Mouse (Mus musculus): ENCODE measurements around the gene Bpnt1. TPM values are rescaled to one million over a fixed set of nuclear protein-coding genes. Genes with fewer than 3 reads are reported as not detected.
A peak's percentile ranks its signal among the peaks of the same experiment; 100 is the strongest.

Bpnt1 gene
- total RNA-seq, 4 experiments from 2014 or later = 85.5 to 138 (median 102) TPM

DNA sequence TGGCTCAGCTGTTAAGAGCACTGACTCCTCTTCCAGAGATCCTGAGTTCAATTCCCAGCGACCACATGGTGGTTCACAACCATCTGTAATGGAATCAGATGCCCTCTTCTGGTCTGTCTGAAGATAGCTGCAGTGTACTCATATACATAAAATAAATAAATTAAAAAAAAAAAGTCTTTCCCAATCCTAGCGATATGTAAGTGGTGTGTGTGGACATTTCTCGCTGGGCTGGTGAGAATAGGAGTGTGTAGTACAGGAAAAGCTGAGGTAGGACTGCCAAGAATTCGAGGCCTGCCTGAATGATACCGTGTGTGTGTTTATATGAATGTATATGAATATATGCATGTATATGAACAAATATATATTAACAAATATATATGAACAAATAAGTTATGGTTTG is 585 bp upstream of the Bpnt1 start:
- no peak for DNase-seq

GRCm38 (mm10) chr1:185333651-185334050 is 1.7 kb downstream of the Bpnt1 start:
- DNase-seq = no peak

DNA sequence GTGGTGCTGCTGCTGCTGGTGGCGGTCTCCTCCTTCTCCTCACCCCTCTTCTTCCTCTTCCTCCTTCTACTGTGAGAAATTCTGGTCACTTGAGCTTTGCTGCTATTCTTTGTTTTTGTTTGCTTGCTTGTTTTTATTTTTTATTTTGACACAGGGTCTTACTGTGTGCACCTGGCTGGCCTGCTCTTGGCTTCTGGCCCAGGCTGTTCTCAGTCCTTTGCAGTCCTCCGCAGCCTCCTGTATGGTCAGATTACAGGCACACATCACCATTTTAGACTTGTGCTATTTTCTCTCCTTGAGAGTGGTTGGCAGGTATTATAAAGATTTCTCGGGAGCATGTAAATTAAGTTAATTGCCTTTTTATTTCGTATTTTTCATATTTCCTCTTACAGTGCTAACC is 2.2 kb downstream of the Bpnt1 start:
- DNase-seq = no peak

GRCm38 (mm10) chr1:185335231-185335765 is 3.3 kb downstream of the Bpnt1 start:
- DNase-seq = no peak

GRCm38 (mm10) chr1:185336535-185336934 is 4.6 kb downstream of the Bpnt1 start:
- no peak for DNase-seq

DNA sequence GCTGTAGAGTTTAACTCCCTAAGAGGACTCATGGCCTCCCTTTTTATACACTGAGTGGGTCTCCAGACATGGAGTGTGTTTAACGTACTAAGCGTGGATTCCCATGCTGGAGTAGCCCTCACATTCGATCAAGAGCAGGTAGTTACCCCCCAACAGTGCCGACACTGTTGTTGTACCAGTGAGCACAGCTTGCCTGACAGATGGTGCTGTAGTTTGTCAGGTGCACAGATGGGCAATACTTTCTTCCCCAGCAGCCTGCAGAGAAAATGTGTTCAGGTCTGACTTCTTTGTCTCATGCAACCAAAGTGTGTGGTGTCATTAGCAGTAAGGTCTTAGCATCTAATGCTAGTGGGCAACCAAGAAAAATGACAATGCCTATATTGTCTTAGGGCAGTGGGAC is 10.5 kb downstream of the Bpnt1 start:
- DNase-seq = no peak

DNA sequence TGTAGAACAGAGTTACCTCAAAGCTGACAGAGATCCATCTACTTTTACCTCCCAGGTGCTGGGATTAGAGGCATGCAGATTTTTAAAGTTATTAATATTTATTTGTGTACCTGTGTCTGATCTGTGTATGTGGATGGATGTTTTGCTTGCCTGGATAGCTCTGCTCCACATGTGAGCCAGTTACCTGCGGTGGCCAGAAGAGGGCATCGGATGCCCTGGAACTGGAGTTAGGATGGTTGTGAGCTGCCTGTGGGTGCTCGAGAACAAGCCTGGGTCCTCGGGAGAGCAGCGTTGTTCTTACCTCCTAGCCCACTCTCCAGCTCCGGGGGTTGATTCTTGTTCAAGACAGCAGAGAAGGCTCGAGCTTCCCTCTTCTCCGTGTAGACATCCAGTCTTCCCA is 11.5 kb downstream of the Bpnt1 start:
- DNase-seq = no peak

GRCm38 (mm10) chr1:185346188-185346587 is 14.2 kb downstream of the Bpnt1 start:
- DNase-seq = no peak

- no peak for DNase-seq
Observed at GRCm38 (mm10) chr1:185349741-185350140, 17.8 kb downstream of the Bpnt1 start.

DNA sequence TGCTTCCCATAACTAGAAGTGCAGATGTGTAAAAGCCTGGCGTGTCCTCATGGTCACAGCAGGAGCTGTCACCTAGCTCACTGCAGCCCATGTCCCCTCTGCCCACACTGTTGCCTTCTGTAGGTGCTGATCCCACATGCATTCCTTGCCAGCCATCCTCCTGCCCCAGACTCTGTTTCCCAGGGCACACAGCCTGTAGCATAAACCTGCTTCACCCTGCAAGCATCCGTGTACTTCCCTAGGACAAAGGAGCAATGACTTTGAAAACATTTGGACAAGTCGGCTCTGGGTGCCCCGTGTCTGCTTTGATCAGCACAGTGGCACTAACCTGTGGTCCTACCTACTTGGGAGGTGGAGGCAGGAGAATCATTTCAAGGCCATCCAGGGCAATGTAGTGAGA is 18.7 kb downstream of the Bpnt1 start:
- no peak for DNase-seq

- no peak for DNase-seq
Observed at GRCm38 (mm10) chr1:185352151-185352550, 20.2 kb downstream of the Bpnt1 start.

DNA sequence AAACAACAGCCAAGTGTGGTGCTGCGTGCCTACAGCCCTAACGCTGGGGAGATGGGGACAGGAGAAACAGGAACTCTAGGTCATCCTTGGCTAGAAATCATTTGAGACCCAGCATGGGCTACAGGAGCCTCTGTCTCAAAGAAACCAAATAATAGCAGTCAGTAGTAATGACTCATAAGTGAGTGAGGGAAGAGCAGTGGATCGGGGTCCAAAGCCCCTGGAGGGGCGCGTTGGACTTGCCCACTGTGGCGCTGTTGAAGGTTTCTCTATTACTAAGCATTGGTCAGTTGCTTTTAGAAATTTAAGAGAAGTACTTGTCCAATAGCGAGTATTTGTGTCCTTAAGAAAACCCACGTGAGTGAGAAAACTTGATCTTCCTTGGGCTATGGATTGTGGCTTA is 21.4 kb downstream of the Bpnt1 start:
- no peak for DNase-seq

DNA sequence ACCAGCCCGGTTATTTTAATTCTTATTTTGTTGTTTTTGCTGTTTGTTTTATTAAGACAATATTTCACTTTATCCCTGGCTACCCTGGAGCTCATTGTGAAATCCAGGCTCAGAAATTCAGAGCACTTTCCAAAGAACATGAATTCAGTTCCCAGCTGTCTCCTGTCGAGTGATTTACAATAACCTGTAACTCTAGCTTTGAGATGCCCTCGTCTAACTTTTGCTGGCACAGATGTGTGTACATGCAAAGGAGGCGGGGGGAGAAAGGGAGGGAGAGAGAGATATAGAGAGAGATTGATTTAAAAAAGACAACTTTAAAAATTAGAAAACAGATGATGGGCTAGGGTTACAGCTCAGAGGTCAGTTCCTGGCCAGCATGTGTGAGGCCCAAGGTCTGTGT is 22.8 kb downstream of the Bpnt1 start:
- no peak for DNase-seq

DNA sequence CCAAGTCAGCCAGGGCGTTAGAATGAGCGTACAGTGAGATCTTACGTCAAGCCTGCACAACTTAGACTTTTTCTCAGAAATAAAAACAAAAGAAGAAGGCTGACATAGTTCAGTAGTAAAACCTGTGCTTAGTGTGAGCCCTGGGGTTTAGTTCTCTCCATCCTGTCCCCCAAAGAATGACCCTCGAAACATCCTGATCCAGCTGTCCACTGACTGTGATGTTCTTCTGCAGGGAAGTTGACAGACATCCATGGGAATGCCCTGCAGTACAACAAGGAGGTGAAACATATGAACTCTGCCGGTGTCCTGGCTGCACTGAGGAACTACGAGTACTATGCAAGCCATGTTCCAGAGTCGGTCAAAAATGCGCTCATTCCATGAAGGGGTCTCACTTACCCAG is 24.3 kb downstream of the Bpnt1 start:
- DNase-seq = no peak

DNA sequence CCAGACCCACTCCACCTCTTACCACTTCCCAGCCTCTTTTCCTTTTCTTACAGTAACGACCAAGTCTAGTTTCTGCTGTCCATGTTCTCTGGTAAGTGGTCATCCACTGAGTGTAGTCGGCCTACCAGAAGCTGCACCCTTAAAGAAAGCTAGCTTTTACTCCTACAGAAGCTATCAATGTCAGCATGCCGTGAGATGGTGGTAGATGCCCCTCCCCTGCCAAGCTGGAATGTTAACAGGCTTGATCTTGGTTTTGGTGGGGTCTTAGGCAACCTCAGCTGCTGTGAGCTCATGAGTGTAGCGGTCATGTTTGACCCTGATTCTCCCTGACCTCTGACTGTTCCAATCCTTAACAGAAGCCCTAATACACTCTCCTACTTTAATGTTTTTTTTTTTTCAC is 26.3 kb downstream of the Bpnt1 start:
- no peak for DNase-seq

GRCm38 (mm10) chr1:185362677-185363520 is 30.9 kb downstream of the Bpnt1 start, which contains the start of gene Eprs:
Gene Eprs, plus strand, starts transcription at chr1:185363044.
- peak; percentile 98 for DNase-seq

DNA sequence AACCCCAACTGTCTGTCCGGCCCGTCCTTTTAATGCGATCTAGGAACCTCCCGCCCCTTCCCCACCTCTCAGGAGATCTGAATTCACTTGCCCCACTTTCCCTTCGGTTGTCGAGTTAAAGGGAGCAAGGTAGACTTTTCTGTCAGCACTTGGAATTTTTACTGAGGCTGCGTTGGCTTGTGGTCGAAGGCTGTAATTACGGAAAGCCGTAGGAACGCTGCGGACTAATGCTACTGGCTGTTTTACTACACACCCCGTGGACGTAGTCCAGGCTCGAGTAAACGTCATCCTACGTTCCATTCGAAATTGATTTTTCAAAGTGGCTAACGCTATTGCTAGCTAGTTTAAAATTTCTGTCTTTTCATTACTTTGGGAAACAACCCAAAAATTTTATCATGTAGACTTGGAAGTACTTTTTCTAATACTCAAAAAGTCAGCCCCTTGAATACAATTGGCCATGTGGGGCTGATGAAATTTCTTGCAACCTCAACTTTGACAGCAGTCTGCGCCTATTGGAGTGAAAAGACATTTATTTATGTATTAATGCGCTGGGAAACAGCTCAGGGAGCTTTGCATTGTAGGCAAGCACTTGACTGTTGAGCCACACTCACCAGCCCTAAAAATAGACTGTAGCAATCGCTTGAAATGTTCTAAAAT is 31.7 kb downstream of the Bpnt1 start:
- peak; percentile 37 for DNase-seq

GRCm38 (mm10) chr1:185364183-185364540 is 32.2 kb downstream of the Bpnt1 start:
- no peak for DNase-seq

- no peak for DNase-seq
Observed at GRCm38 (mm10) chr1:185367383-185367782, 35.4 kb downstream of the Bpnt1 start.

DNA sequence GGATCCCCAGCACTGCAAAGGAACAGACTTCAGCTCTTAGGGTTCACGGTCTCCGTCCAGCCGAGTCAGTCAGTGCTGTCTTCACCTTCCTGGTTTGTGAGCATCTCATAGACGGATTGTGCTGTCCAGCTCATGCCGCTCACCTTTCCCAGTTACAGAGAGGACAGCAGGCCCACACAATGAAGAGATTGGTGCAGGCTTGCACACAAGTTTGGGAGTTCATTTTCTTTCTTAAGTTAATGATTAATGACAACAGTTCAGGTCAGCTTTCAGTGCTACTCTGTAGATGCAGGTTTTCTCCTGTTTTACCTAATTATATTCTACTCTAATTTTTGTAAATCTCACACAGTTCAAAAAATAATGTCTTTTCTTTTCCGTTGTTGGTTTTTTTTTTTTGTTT is 38.0 kb downstream of the Bpnt1 start:
- DNase-seq = no peak

- no peak for DNase-seq
Observed at GRCm38 (mm10) chr1:185376390-185376789, 44.4 kb downstream of the Bpnt1 start.

- DNase-seq = no peak
Observed at GRCm38 (mm10) chr1:185377429-185377828, 45.5 kb downstream of the Bpnt1 start.

DNA sequence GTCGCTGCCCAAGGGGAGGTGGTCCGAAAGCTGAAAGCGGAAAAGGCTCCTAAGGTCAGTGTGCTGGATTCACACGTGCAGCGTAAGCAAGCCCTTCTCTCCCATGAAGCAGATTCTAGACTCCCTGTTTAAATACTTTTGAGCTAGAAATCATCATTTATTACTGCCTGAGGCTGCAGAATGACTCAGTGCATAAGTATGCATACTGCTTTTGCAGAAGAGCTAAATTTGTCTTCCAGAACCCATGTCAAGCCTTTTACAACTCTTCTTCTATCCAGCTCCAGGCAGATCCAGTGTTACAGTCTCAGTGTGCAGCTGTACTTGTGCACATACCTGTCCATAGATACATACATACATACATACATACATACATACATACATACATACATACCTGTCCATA is 69.7 kb downstream of the Bpnt1 start:
- DNase-seq = no peak

GRCm38 (mm10) chr1:185404021-185404420 is 72.1 kb downstream of the Bpnt1 start:
- no peak for DNase-seq

Measured in adrenal gland, adult 8-10 months (tissue).